Mouse (Mus musculus) gonadal fat pad, adult 2 months (tissue): ENCODE data around the gene Pfdn6. TPM values are rescaled to one million over a fixed set of nuclear protein-coding genes. Genes with fewer than 3 reads are reported as not detected.
"Not testable (repeated sequence)": the region's sequence is repeated elsewhere in the genome, so short reads cannot be mapped to it uniquely, and the experiment has no call there.

Experiments used
- DNase-seq: peaks from one replicate; pipeline ENCODE4 v3.0.0-alpha.2; 2012; ENCODE audit warnings: low read depth
- polyA plus RNA-seq: library from polyadenylated mRNA; depleted of rRNA; stranded (reverse); fragments of >200 nt; gene quantifications from 2 replicates; pipeline ENCODE4 v1.2.3, GENCODE M21; 2012; rRNA removed

Pfdn6 gene
- 24.1 and 37.0 TPM in 2 replicates for polyA plus RNA-seq

DNA sequence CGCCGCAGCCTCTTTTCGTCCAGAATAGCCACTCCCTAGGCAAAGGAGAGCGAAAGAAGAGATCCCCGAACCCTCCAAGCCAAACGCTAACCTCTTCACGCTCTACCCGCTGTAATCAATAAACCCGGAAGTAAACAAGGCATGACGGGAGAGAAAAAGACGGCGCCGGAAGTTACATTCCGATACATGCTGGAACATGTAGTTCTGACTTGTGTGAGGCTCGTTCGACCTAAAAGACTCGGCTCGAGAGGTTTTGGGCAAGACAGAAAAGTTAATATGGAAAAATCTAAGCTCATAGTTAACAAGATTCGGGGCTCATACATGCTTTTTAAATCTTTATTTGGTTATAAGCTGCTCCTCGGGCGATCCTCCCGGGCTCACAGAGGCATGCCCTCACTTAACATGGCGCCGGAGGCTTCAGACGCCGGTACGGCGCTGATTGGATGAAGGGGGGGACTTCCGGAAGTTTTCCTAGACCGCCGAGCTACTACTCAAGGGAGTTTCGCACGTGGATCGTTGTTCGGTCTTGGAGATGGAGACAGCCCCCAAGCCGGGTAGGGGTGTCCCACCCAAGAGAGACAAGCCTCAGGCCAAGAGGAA lies at the start of gene Pfdn6, which contains the start of gene Wdr46:
Gene Pfdn6 (minus strand): TSS at position 138 of the 600 bp plus-strand sequence.
Gene Wdr46 (plus strand): TSS at position 455 of the 600 bp plus-strand sequence.
- DNase-seq, result no peak

- not testable (repeated sequence) for DNase-seq
These were observed 42.0 kb upstream of the Pfdn6 start for GRCm38 (mm10) chr17:33982136-33982535.

DNA sequence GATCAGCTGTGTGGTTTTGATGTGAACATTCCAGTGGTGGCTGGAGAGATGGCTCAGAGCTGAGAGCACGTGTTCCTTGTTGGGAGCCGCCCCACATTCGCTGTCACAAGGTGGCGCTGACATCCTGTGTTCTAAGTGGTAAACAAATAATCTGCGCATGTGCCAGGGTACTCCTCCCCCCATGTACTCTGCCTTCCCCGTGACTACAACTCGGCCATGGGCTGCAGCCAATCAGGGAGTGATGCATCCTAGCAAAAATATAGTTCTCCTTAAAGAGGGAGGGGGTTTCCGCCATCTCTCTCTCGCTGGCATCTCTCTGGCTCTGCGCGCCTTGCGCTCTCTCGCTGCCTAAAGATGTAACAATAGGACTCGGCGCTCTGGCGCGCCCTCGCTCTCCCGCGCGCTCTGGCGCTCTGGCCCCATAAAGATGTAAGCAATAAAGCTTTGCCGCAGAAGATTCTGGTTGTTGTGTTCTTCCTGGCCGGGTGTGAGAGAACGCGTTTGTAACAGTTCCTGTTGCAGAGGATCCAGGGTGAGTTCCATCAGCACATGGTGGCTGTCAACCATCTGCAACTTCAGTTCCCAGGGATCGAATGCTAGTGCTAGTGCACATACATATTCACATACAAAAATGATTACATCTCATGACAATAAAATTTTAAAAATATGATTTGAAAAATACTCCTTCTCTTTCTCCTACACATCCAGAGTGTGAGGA lies 41.2 kb upstream of the Pfdn6 start:
- DNase-seq, result peak; percentile 40

GRCm38 (mm10) chr17:33980181-33981035 lies 40.3 kb upstream of the Pfdn6 start:
- no peak for DNase-seq

- DNase-seq, result no peak
These were observed 39.4 kb upstream of the Pfdn6 start for GRCm38 (mm10) chr17:33979512-33980050.

- DNase-seq, result no peak
These were observed 38.5 kb upstream of the Pfdn6 start for GRCm38 (mm10) chr17:33978631-33979031.

GRCm38 (mm10) chr17:33977861-33978557 lies 37.9 kb upstream of the Pfdn6 start:
- no peak for DNase-seq

GRCm38 (mm10) chr17:33973572-33973971 lies 33.4 kb upstream of the Pfdn6 start:
- no peak for DNase-seq

GRCm38 (mm10) chr17:33972691-33973090 lies 32.5 kb upstream of the Pfdn6 start:
- DNase-seq, result no peak

GRCm38 (mm10) chr17:33969394-33969793 lies 29.3 kb upstream of the Pfdn6 start:
- DNase-seq, result no peak

DNA sequence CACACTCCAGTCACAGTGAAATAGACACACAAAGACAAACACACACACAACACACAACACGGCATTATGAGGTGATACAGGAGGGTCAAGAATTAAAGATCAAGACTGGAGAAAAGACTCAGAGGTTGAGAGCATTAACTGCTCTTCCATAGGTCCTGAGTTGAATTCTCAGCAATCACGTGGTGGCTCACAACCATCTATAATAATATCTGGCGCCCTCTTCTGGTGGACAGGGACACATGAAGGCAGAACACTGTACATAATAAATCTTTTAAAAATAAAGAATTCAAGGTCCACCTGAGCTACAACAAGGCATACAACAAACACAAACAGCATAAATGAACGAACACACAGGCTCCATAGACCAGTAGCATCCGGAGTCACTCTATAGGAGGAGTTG lies 28.8 kb upstream of the Pfdn6 start:
- DNase-seq, result no peak

DNA sequence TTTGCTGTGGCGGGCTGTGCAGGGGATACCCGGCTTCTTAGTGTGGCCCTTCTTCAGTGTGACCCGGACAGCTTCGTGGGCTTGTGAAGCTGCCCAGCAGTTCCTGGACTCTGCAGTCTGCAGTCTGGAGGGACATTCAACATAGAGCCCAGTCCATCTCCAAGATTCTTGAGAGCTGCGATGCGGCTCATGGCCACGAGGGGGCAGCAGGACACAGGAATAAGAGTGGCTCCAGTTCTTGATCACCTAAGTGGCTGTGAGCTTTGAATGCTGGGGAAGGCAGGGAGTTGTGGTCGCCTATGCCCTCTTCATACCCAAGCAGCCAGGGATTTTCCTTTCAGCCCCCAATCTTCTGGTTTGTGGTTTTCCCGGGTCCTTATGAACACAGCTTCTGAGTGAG lies 28.3 kb upstream of the Pfdn6 start:
- DNase-seq, result no peak

GRCm38 (mm10) chr17:33965846-33966550 lies 25.9 kb upstream of the Pfdn6 start:
- DNase-seq, result no peak

DNA sequence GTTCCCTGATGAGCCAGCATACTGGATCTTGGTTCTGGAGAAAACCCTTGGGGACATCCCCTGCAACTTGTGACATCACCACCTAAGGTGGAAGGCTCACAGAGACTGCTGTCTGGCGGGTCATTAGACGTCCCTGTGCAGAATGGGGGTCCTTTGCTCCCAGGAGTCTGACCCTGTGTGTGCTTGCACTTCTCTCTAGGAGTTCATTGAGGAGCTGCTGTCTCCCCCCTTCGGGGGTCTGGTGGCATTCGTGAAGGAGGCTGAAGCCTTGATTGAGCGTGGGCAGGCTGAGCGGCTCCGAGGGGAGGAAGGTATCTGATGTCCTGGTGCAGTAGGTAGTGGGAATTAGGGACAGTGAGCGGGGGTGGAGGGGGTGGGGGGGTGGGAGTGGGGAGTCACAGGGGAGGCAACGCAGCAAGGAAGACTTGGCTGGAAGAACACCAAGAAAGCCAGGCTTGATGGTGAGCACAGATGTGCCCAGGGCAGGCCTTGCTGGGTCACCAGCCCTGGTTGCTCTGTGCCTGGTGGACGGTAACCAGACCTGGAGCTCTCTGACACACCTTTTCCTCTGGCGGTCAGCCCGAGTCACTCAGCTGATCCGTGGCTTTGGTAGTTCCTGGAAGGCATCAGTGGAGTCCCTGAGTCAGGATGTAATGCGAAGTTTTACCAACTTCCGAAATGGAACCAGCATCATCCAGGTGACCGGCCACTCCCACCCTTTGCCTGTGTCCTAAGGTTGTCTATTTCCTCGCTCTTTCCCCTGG lies 25.1 kb upstream of the Pfdn6 start:
- no peak for DNase-seq

DNA sequence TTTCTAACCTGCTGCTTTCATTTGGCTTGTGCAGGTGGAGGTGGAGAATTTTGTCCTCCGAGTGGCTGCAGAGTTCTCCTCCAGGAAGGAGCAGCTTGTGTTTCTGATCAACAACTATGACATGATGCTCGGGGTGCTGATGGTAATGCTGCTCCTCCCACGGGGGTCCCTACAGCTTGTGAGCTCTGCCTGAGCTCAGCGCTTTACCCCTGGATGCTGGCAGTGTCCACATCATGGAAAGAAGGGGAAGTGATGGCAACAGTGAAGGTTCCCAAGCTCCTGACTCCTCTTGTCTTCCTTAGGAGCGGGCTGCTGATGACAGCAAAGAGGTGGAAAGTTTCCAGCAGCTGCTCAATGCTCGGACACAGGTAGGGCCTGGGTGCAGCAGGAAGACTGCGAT lies 22.7 kb upstream of the Pfdn6 start:
- DNase-seq, result no peak

GRCm38 (mm10) chr17:33959948-33960347 lies 19.8 kb upstream of the Pfdn6 start:
- DNase-seq, result no peak

DNA sequence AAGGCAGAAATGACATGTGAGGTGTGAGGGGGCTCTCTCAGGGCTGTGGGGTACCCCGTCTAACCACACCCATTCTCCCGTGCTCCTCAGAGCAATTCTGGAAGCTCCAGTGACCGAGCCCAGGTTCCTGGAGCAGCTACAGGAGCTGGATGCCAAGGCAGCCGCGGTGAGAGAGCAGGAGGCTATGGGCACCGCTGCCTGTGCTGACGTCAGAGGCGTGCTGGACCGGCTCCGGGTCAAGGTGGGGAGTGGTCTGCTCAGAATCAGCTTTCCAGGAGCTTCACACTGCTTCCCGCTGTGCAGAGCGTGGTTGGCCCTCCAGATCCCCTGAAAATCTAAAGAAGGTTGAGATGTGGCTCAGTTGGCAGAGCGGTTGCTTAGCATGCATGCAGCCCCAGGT lies 19.0 kb upstream of the Pfdn6 start:
- no peak for DNase-seq

- no peak for DNase-seq
These were observed 18.3 kb upstream of the Pfdn6 start for GRCm38 (mm10) chr17:33958451-33958850.

- DNase-seq, result no peak
These were observed 17.4 kb upstream of the Pfdn6 start for GRCm38 (mm10) chr17:33957493-33957892.

GRCm38 (mm10) chr17:33956336-33956735 lies 16.2 kb upstream of the Pfdn6 start:
- DNase-seq, result no peak
